Mouse (Mus musculus): ENCODE data around the gene Taf15. TPM values are rescaled to one million over a fixed set of nuclear protein-coding genes. Genes with fewer than 3 reads are reported as not detected.

Taf15 gene
- total and polyA plus RNA-seq, 2 experiments from 2014 or later: 9.6 to 18.2 TPM

DNA sequence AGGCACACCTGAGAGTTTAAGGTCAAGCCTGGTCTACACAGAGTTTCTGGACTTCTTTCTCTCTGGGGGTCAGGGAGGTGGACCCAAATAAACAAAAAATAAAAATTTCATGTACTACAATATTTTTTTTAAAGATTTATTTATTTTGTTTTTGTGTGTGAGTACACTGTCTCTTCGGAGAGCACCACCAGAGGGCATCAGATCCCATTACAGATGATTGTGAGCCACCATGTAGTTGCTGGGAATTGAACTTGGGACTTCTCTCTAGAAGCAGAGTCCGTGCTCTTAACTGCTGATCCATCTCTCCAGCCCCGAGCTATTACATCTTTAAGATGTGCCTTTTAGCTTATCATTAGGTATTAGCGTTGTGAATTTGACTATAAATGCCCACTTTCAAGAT lies 18.6 kb downstream of the Taf15 start:
- peak; percentile 46 for TF ChIP-seq CTCF (IDR thresholded peaks at IDR 0.05)
- ATAC-seq (ENCODE audit: low FRiP score): no peak
- no peak overlapping the region for H3K27ac ChIP-seq (ENCODE audit: low read depth, low read length)
- H3K4me1 ChIP-seq (ENCODE audit: insufficient read depth, low read length): no peaks in the 10 kb centered on the region
- no peak for DNase-seq (ENCODE audit: low spot score)
- no peaks in the 10 kb centered on the region for H3K27me3 ChIP-seq (ENCODE audit: insufficient read depth, low read length)
- 93% methylated on average over 4 of the region's 4 CpGs for WGBS
- no peak overlapping the region for H3K4me2 ChIP-seq (ENCODE audit: low read depth, low read length, poor library complexity, severe bottlenecking)
- H3K4me3 ChIP-seq (ENCODE audit: low read depth, low read length): no peak overlapping the region
- H3K9ac ChIP-seq (replicated peaks; ENCODE audit: low read length, poor library complexity, severe bottlenecking): no peak overlapping the region
- no peaks in the 10 kb centered on the region for H3K9me3 ChIP-seq (ENCODE audit: low read length)
- H3K36me3 ChIP-seq (ENCODE audit: insufficient read depth, low read length): peaks cover 9% of the 10 kb centered on the region; the same call in 1 of the 2 replicates

DNA sequence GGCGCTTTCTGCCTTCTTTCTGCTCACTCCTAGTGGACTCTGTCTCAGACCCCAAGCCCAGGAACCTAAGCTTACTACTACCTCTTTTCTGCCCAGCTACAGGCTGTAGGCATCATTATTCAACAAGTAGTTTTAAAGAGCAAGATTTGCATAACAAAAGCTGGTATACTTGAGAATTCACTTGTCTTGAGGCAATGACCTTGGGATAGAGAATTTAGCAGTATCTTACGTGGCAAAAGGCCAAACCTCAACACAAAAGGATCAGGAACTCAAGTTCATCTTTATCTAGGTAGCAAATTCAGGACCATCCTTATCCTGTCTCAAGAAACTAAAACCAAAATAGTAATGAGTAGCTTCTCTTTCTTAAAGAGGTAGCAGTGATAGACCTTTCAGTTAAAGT lies 22.7 kb downstream of the Taf15 start:
- ATAC-seq (ENCODE audit: low FRiP score) (no peak), DNase-seq (ENCODE audit: low spot score) (no peak)
- Histone ChIP-seq H3K4me3 (ENCODE audit: low read depth, low read length) (no peak overlapping the region), H3K9ac (replicated peaks; ENCODE audit: low read length, poor library complexity, severe bottlenecking) (no peak overlapping the region), H3K4me1 (ENCODE audit: insufficient read depth, low read length) (no peaks in the 10 kb centered on the region), H3K27me3 (ENCODE audit: insufficient read depth, low read length) (no peaks in the 10 kb centered on the region), H3K9me3 (ENCODE audit: low read length) (no peaks in the 10 kb centered on the region), H3K36me3 (ENCODE audit: insufficient read depth, low read length) (peaks cover 6% of the 10 kb centered on the region; the same call in 1 of the 2 replicates), H3K27ac (ENCODE audit: low read depth, low read length) (no peak overlapping the region), H3K4me2 (ENCODE audit: low read depth, low read length, poor library complexity, severe bottlenecking) (no peak overlapping the region)
- WGBS: 63% methylated on average over 2 of the region's 2 CpGs
- TF ChIP-seq CTCF (IDR thresholded peaks at IDR 0.05): no peak

DNA sequence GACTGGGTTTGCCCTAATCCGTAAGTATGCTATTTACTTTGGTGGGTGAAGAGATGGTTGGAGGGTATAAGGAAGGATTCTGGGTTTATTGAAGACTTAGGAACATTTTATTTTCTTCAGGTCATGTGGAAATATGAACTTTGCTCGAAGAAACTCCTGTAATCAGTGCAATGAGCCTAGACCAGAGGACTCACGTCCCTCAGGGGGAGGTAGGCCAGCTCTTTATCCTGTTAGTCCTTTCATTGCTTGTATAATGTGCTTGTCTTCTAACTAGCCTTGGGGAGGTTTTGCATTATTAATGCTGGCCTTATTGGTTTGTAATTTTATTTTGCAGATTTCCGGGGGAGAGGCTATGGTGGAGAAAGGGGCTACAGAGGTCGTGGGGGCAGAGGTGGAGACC lies 31.4 kb downstream of the Taf15 start:
- Histone ChIP-seq H3K27ac (ENCODE audit: low read depth, low read length) (no peak overlapping the region), H3K9me3 (ENCODE audit: low read length) (no peaks in the 10 kb centered on the region), H3K36me3 (ENCODE audit: insufficient read depth, low read length) (peaks cover 36% of the 10 kb centered on the region; the same call in 1 of the 2 replicates), H3K4me1 (ENCODE audit: insufficient read depth, low read length) (no peaks in the 10 kb centered on the region), H3K9ac (replicated peaks; ENCODE audit: low read length, poor library complexity, severe bottlenecking) (no peak overlapping the region), H3K27me3 (ENCODE audit: insufficient read depth, low read length) (no peaks in the 10 kb centered on the region), H3K4me3 (ENCODE audit: low read depth, low read length) (no peak overlapping the region), H3K4me2 (ENCODE audit: low read depth, low read length, poor library complexity, severe bottlenecking) (no peak overlapping the region)
- WGBS: 93% methylated on average over 5 of the region's 5 CpGs
- no peak for DNase-seq (ENCODE audit: low spot score)
- TF ChIP-seq CTCF (IDR thresholded peaks at IDR 0.05): no peak
- ATAC-seq (ENCODE audit: low FRiP score): no peak

DNA sequence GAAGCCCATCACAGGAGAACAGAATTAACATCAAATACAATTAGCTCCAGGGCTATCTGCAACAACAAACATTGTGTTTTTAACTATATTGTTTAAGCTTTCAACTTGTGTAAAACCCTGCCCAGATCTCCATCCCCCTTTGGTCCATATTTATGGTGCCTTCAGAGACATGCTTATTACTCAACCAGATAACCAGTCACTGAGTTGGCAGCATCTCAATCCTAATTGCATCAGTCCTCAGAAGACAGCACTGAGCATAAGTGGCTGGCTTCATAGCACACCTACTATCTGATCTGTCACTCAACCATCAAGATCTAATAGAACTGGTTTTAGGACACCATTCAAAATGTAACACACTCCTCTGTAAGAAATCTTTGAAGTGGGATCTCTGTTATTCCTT lies 36.6 kb downstream of the Taf15 start:
- H3K27me3 ChIP-seq (ENCODE audit: insufficient read depth, low read length): no peaks in the 10 kb centered on the region
- no peaks in the 10 kb centered on the region for H3K4me1 ChIP-seq (ENCODE audit: insufficient read depth, low read length)
- ATAC-seq (ENCODE audit: low FRiP score): no peak
- peaks cover 19% of the 10 kb centered on the region; the same call in 1 of the 2 replicates for H3K36me3 ChIP-seq (ENCODE audit: insufficient read depth, low read length)
- H3K4me2 ChIP-seq (ENCODE audit: low read depth, low read length, poor library complexity, severe bottlenecking): no peak overlapping the region
- no peak for TF ChIP-seq CTCF (IDR thresholded peaks at IDR 0.05)
- H3K9ac ChIP-seq (replicated peaks; ENCODE audit: low read length, poor library complexity, severe bottlenecking): no peak overlapping the region
- H3K9me3 ChIP-seq (ENCODE audit: low read length): no peaks in the 10 kb centered on the region
- no peak overlapping the region for H3K4me3 ChIP-seq (ENCODE audit: low read depth, low read length)
- no peak for DNase-seq (ENCODE audit: low spot score)
- no peak overlapping the region for H3K27ac ChIP-seq (ENCODE audit: low read depth, low read length)

DNA sequence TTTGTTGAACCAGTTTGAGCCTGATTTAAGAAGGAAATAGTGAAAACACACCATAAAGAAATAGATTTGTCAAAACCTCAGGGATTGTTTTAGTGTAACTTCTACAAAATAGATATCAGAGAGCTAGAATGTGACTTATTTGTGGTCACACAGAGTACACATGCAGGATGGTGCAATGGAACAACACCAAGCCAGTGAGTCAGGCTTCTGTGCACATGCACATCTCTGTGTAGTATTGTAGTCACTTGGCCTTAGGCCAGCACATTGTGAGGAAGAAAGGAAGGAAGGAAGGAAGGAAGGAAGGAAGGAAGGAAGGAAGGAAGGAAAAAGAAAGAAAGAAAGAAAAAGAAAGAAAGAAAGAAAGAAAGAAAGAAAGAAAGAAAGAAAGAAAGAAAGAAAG lies 44.3 kb downstream of the Taf15 start:
- Histone ChIP-seq H3K4me2 (ENCODE audit: low read depth, low read length, poor library complexity, severe bottlenecking) (no peak overlapping the region), H3K4me1 (ENCODE audit: insufficient read depth, low read length) (no peaks in the 10 kb centered on the region), H3K4me3 (ENCODE audit: low read depth, low read length) (no peak overlapping the region), H3K9ac (replicated peaks; ENCODE audit: low read length, poor library complexity, severe bottlenecking) (no peak overlapping the region), H3K27ac (ENCODE audit: low read depth, low read length) (no peak overlapping the region), H3K27me3 (ENCODE audit: insufficient read depth, low read length) (no peaks in the 10 kb centered on the region), H3K36me3 (ENCODE audit: insufficient read depth, low read length) (0 out of 2 replicates have a peak, but pooled peaks cover 3% of the 10 kb centered on the region), H3K9me3 (ENCODE audit: low read length) (no peaks in the 10 kb centered on the region)
- no peak for ATAC-seq (ENCODE audit: low FRiP score)
- TF ChIP-seq CTCF (IDR thresholded peaks at IDR 0.05): no peak
- no peak for DNase-seq (ENCODE audit: low spot score)

DNA sequence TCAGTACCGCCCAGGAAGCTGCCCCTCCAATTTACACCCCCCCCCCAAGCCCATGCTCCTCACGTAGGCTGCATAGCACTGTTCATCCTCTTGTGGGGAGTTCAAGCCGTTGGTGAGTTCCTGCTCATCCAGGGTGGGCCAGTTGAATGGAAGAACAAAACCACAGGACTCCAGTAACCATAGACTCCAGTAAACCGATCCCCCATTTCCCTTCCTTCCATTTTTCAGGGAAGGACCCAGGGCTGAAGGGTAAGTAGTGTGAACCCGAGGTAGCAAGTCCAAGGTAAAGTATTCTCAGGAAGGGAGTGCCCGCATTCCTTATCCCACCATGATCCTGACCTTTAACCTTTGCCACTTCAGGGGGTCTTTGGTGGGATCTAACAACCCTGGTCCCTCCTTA lies 45.5 kb downstream of the Taf15 start:
- WGBS: 69% methylated on average over 6 of the region's 6 CpGs

More for the DNA sequence above, 45.5 kb downstream of the Taf15 start:
- no peak for ATAC-seq (ENCODE audit: low FRiP score)
- no peak for DNase-seq (ENCODE audit: low spot score)
- TF ChIP-seq CTCF (IDR thresholded peaks at IDR 0.05): no peak
- no peak overlapping the region for H3K4me2 ChIP-seq (ENCODE audit: low read depth, low read length, poor library complexity, severe bottlenecking)
- H3K9ac ChIP-seq (replicated peaks; ENCODE audit: low read length, poor library complexity, severe bottlenecking): no peak overlapping the region
- no peaks in the 10 kb centered on the region for H3K9me3 ChIP-seq (ENCODE audit: low read length)
- no peaks in the 10 kb centered on the region for H3K27me3 ChIP-seq (ENCODE audit: insufficient read depth, low read length)
- H3K27ac ChIP-seq (ENCODE audit: low read depth, low read length): no peak overlapping the region
- H3K36me3 ChIP-seq (ENCODE audit: insufficient read depth, low read length): 0 out of 2 replicates have a peak, but pooled peaks cover 3% of the 10 kb centered on the region
- no peak overlapping the region for H3K4me3 ChIP-seq (ENCODE audit: low read depth, low read length)
- no peaks in the 10 kb centered on the region for H3K4me1 ChIP-seq (ENCODE audit: insufficient read depth, low read length)
